Mouse (Mus musculus): Measurements from ENCODE around the gene Adamtsl3. TPM values are rescaled to one million over a fixed set of nuclear protein-coding genes. Genes with fewer than 3 reads are reported as not detected.

Gene Adamtsl3
- total RNA-seq, 2 experiments from 2014 or later = not detected

- ATAC-seq (replicated peaks; ENCODE audit: low FRiP score, low TSS enrichment, poor library complexity, severe bottlenecking) = no peak
Measured at GRCm38 (mm10) chr7:82572981-82573380, 237.5 kb downstream of the Adamtsl3 start.

- no peak for ATAC-seq (replicated peaks; ENCODE audit: low FRiP score, low TSS enrichment, poor library complexity, severe bottlenecking)
Measured at GRCm38 (mm10) chr7:82580007-82580406, 244.5 kb downstream of the Adamtsl3 start.

- ATAC-seq (replicated peaks; ENCODE audit: low FRiP score, low TSS enrichment, poor library complexity, severe bottlenecking) = no peak
Measured at GRCm38 (mm10) chr7:82581802-82582201, 246.3 kb downstream of the Adamtsl3 start.

- ATAC-seq (replicated peaks; ENCODE audit: low FRiP score, low TSS enrichment, poor library complexity, severe bottlenecking) = no peak
Measured at GRCm38 (mm10) chr7:82582534-82582933, 247.0 kb downstream of the Adamtsl3 start.

- ATAC-seq (replicated peaks; ENCODE audit: low FRiP score, low TSS enrichment, poor library complexity, severe bottlenecking) = no peak
Measured at GRCm38 (mm10) chr7:82590931-82591330, 255.4 kb downstream of the Adamtsl3 start.

GRCm38 (mm10) chr7:82602008-82602407 is 266.5 kb downstream of the Adamtsl3 start:
- ATAC-seq (replicated peaks; ENCODE audit: low FRiP score, low TSS enrichment, poor library complexity, severe bottlenecking) = no peak

- ATAC-seq (replicated peaks; ENCODE audit: low FRiP score, low TSS enrichment, poor library complexity, severe bottlenecking) = no peak
Measured at GRCm38 (mm10) chr7:82605425-82605824, 269.9 kb downstream of the Adamtsl3 start.

- ATAC-seq (replicated peaks; ENCODE audit: low FRiP score, low TSS enrichment, poor library complexity, severe bottlenecking) = no peak
Measured at GRCm38 (mm10) chr7:82609629-82610028, 274.1 kb downstream of the Adamtsl3 start.

- ATAC-seq (replicated peaks; ENCODE audit: low FRiP score, low TSS enrichment, poor library complexity, severe bottlenecking) = peak; percentile 85
Measured at GRCm38 (mm10) chr7:82625342-82625741, 289.8 kb downstream of the Adamtsl3 start.

- no peak for ATAC-seq (replicated peaks; ENCODE audit: low FRiP score, low TSS enrichment, poor library complexity, severe bottlenecking)
Measured at GRCm38 (mm10) chr7:82647183-82647582, 311.7 kb downstream of the Adamtsl3 start.

- ATAC-seq (replicated peaks; ENCODE audit: low FRiP score, low TSS enrichment, poor library complexity, severe bottlenecking) = no peak
Measured at GRCm38 (mm10) chr7:82647909-82648308, 312.4 kb downstream of the Adamtsl3 start.

GRCm38 (mm10) chr7:82648353-82649080 is 313.0 kb downstream of the Adamtsl3 start, which contains the start of the genes Saxo2 and Efl1:
Gene Saxo2 (minus strand): TSS chr7:82648528.
Gene Efl1 (plus strand): TSS chr7:82648614.
- ATAC-seq (replicated peaks; ENCODE audit: low FRiP score, low TSS enrichment, poor library complexity, severe bottlenecking) = peak; percentile 100

GRCm38 (mm10) chr7:82649081-82649445 is 313.6 kb downstream of the Adamtsl3 start:
- ATAC-seq (replicated peaks; ENCODE audit: low FRiP score, low TSS enrichment, poor library complexity, severe bottlenecking) = no peak

Other genes with a start within 250 kb of the Adamtsl3 start
- gene Sh3gl3, start 161.9 kb upstream of the Adamtsl3 start, total RNA-seq (2014; fragmentation: Nextera tagmentation) = not detected in 2 replicates
- not detected in 2 replicates for gene Sh3gl3, start 161.9 kb upstream of the Adamtsl3 start, total RNA-seq (2017)